Mouse (Mus musculus): ENCODE measurements around the gene Foxn2. TPM values are rescaled to one million over a fixed set of nuclear protein-coding genes. Genes with fewer than 3 reads are reported as not detected.

The Foxn2 gene
- total RNA-seq (2023), result 23.5 to 31.2 TPM (median 27.2 TPM) in 4 replicates

DNA sequence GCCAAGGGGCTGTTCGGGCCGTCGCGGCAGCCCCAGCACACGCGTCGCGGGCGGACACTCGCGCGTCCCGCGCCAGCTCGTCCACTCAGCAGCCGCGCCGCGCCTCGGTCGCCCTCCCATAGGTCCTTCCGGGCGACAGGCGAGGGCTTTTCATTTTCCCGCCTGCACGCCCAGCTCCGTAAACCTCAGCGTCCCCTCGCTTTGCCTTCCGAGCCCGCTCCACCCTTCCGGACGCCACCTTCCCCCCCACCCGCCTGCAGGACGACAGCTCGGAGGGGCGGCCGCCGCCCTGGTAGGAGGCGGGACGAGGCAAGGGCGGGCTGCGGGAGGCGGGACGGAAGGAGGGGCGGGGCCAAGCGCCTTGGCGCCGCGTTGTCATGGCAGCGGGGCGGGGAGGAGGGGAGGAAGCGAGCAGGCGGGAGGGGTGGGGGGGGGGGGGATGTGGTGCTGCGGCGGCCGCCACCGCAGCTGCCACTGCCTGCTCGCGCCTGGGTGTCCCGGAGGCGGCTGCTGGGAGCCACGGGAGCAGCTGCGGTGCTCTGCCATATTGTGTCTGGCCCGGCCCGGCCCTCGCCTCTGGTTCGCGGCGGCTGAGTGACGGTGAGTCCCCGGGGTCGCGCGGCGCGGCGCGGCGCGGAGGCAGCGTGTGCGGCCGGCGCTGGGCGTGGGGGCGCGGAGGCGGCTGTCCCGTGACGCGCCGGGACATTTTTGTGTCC is at the start of gene Foxn2:
Gene Foxn2, plus strand, starts transcription at position 427 of the 716 bp plus-strand sequence.

DNA sequence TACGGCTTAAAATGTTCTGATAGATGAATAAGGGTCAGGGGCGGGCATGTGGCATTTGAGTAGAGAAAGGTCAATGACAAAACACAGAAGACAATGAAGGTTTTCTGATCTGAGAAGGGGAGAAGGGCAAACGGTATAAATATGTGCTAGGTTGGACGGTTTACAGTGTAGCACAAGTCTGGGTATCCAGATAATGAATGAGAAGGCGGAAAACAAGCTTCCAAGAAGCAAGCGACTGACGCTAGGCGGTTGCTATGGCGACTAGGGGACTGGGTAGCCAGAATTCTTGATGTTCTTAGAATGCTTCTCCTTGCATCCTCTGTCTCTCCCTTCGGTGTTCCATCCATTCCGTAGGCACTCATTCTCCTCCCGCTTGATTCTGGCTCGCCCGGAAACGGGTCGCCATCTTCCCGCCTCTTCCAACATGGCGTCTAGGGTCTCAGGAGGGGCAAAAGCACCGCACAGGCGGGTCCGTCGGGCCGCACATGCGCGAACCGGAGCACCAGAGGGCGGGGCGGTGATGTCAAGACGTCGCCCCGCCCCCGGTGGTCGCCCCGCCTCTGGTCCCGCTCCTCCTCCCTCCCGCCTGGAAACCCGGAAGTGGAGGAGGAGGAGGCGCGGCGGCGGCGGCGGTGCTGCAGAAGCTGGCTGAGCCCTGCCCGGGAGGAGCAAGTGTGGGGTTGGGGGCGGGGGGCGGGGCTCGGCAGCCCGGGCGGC is 89.2 kb downstream of the Foxn2 start, which contains the start of gene Ppp1r21:
Gene Ppp1r21, plus strand, starts transcription at position 600 of the 717 bp plus-strand sequence.

Other genes starting within 250 kb of the Foxn2 start
- gene Ppp1r21, start 89.4 kb downstream of the Foxn2 start, total RNA-seq (2023), result 70.9 to 87.7 TPM (median 75.8 TPM) in 4 replicates
- 0.41 to 0.77 TPM in 2 of 4 replicates, not detected in the others for gene Ston1, start 157.0 kb downstream of the Foxn2 start, total RNA-seq (2023)
- gene Gtf2a1l, start 227.9 kb downstream of the Foxn2 start, total RNA-seq (2023), result not detected in 4 replicates

Measured in B cell, adult 62 days (primary cell).